Mouse (Mus musculus) hindbrain, postnatal 0 days (tissue): Measurements from ENCODE around the gene Siah1b. TPM values are rescaled to one million over a fixed set of nuclear protein-coding genes. Genes with fewer than 3 reads are reported as not detected.

Source experiments
- ATAC-seq: fragments of 200-750 bp; cut with Nextera tagmentation; 2 replicates; pipeline ENCODE4 v1.8.0; 2017; ENCODE audit warnings: mild to moderate bottlenecking, moderate TSS enrichment, moderate library complexity
- DNase-seq: peaks from one replicate; pipeline ENCODE4 v3.0.0-alpha.2; 2015; ENCODE audit warnings: low spot score
- H3K27ac ChIP-seq: fragments of 300-500 bp; sonication (generic); 2 replicates; pipeline ENCODE4 v1.5.1; 2014; ENCODE audit warnings: mild to moderate bottlenecking
- H3K27me3 ChIP-seq: fragments of 300-500 bp; sonication (generic); 2 replicates; pipeline ENCODE4 v1.6.1; 2014; ENCODE audit warnings: low read length, mixed read lengths; ENCODE audit not compliant: insufficient read depth
- H3K36me3 ChIP-seq: fragments of 300-500 bp; sonication (generic); 2 replicates; pipeline ENCODE4 v1.6.1; 2014; ENCODE audit warnings: low read length, mixed read lengths; ENCODE audit not compliant: insufficient read depth
- H3K4me1 ChIP-seq: fragments of 300-500 bp; sonication (generic); 2 replicates; pipeline ENCODE4 v1.6.1; 2014; ENCODE audit warnings: antibody characterized with exemption, low read length, mixed read lengths; ENCODE audit not compliant: insufficient read depth
- H3K4me2 ChIP-seq: fragments of 300-500 bp; sonication (generic); 2 replicates; pipeline ENCODE4 v1.6.1; 2014; ENCODE audit warnings: low read depth, mild to moderate bottlenecking, low read length, moderate library complexity, mixed read lengths
- H3K4me3 ChIP-seq: fragments of 300-500 bp; sonication (generic); 2 replicates; pipeline ENCODE4 v1.5.1; 2014; ENCODE audit warnings: low read length
- H3K9ac ChIP-seq: fragments of 300-500 bp; sonication (generic); replicated peaks from 2 replicates; pipeline ENCODE4 v1.6.1; 2014; ENCODE audit warnings: mild to moderate bottlenecking, low read length, moderate library complexity, mixed read lengths
- H3K9me3 ChIP-seq: fragments of 300-500 bp; sonication (generic); 2 replicates; pipeline ENCODE4 v1.6.1; 2016; ENCODE audit warnings: low read length, mixed read lengths
- CTCF ChIP-seq: IDR thresholded peaks from 2 replicates; pipeline ENCODE4 v1.5.1; 2016; ENCODE audit warnings: antibody characterized with exemption, control low read depth, low read depth
- WGBS: fragments of 180-500 bp; shearing (Covaris S2); extraction: QIAGEN DNeasy Blood & Tissue Kit; methylation state at CpG from one replicate; pipeline ENCODE4 v1.1.7; 2014; 5-methylcytosine and 5-hydroxymethylcytosine counted together
- polyA plus RNA-seq: library from polyadenylated mRNA; unstranded; fragments of >200 nt; fragmentation: Nextera tagmentation; extraction: Ambion mirVana; gene quantifications from 2 replicates; pipeline ENCODE4 v1.2.1, GENCODE M21; 2015
- total RNA-seq: library from RNA; depleted of rRNA; stranded (reverse); fragments of >200 nt; gene quantifications from 2 replicates; pipeline ENCODE4 v1.2.3, GENCODE M21; 2014; rRNA removed

Siah1b gene
- total and polyA plus RNA-seq, 2 experiments from 2014 or later: 9.8 to 18.8 TPM

- ATAC-seq: no peak
- Histone ChIP-seq H3K9me3 (no peaks in the 10 kb centered on the region), H3K4me2 (no peak overlapping the region), H3K36me3 (no peaks in the 10 kb centered on the region), H3K27me3 (no peaks in the 10 kb centered on the region), H3K4me1 (no peaks in the 10 kb centered on the region), H3K27ac (no peak overlapping the region), H3K4me3 (no peak overlapping the region), H3K9ac (no peak overlapping the region)
- DNase-seq: no peak
- TF ChIP-seq CTCF: no peak
- 83% methylated on average over 7 of the region's 7 CpGs for WGBS
Measured at GRCm38 (mm10) chrX:164035931-164036330, 40.4 kb downstream of the Siah1b start.

- Histone ChIP-seq H3K36me3 (no peaks in the 10 kb centered on the region), H3K27ac (no peak overlapping the region), H3K9me3 (no peaks in the 10 kb centered on the region), H3K4me3 (no peak overlapping the region), H3K27me3 (no peaks in the 10 kb centered on the region), H3K9ac (no peak overlapping the region), H3K4me1 (no peaks in the 10 kb centered on the region), H3K4me2 (no peak overlapping the region)
- no peak for TF ChIP-seq CTCF
- DNase-seq: no peak
- no peak for ATAC-seq
- WGBS: 81% methylated on average over 2 of the region's 2 CpGs
Measured at GRCm38 (mm10) chrX:164035401-164035800, 40.9 kb downstream of the Siah1b start.

- no peaks in the 10 kb centered on the region for H3K27me3 ChIP-seq
- H3K4me2 ChIP-seq: no peak overlapping the region
- no peak for ATAC-seq
- TF ChIP-seq CTCF: no peak
- 78% methylated on average over 7 of the region's 7 CpGs for WGBS
- H3K4me3 ChIP-seq: no peak overlapping the region
- no peaks in the 10 kb centered on the region for H3K36me3 ChIP-seq
- H3K27ac ChIP-seq: no peak overlapping the region
- no peaks in the 10 kb centered on the region for H3K4me1 ChIP-seq
- DNase-seq: no peak
- H3K9me3 ChIP-seq: no peaks in the 10 kb centered on the region
- H3K9ac ChIP-seq: no peak overlapping the region
Measured at GRCm38 (mm10) chrX:164032526-164032925, 43.8 kb downstream of the Siah1b start.

GRCm38 (mm10) chrX:164027607-164028289 is 48.5 kb downstream of the Siah1b start, which contains the start of gene Car5b:
Gene Car5b (minus strand): TSS chrX:164027997.
- no peak within 1 kb of the TSS for H3K9ac ChIP-seq
- ATAC-seq: peak; percentile 93
- 26% methylated on average over 22 of the region's 22 CpGs for WGBS
- no peaks in the 10 kb centered on the region for H3K4me1 ChIP-seq
- no peak within 1 kb of the TSS for H3K27ac ChIP-seq
- no peaks in the 10 kb centered on the region for H3K27me3 ChIP-seq
- no peaks in the 10 kb centered on the region for H3K9me3 ChIP-seq
- no peak for TF ChIP-seq CTCF
- peak; percentile 79 for DNase-seq
- peak within 1 kb of the TSS; percentile 28 for H3K4me3 ChIP-seq
- H3K36me3 ChIP-seq: no peaks in the 10 kb centered on the region
- peak within 1 kb of the TSS; percentile 54 for H3K4me2 ChIP-seq

Other genes with a start within 250 kb of the Siah1b start
- 45.7 and 58.4 TPM in 2 replicates for gene Ap1s2, start 167.5 kb downstream of the Siah1b start, total RNA-seq
- gene Ap1s2, start 167.5 kb downstream of the Siah1b start, polyA plus RNA-seq: 124 and 125 TPM in 2 replicates
- 10.5 and 15.0 TPM in 2 replicates for gene Zrsr2, start 117.8 kb downstream of the Siah1b start, total RNA-seq
- gene Zrsr2, start 117.8 kb downstream of the Siah1b start, polyA plus RNA-seq: 87.9 and 99.3 TPM in 2 replicates
- gene Car5b, start 48.5 kb downstream of the Siah1b start, total RNA-seq: 4.8 and 5.3 TPM in 2 replicates
- gene Car5b, start 48.5 kb downstream of the Siah1b start, polyA plus RNA-seq: 1.8 and 1.9 TPM in 2 replicates
- gene Cltrn, start 12.3 kb upstream of the Siah1b start, total RNA-seq: not detected in 2 replicates
- gene Cltrn, start 12.3 kb upstream of the Siah1b start, polyA plus RNA-seq: 0.23 TPM in 1 of 2 replicates, not detected in the other
- 0.10 and 0.14 TPM in 2 replicates for gene Ace2, start 62.8 kb upstream of the Siah1b start, total RNA-seq
- gene Ace2, start 62.8 kb upstream of the Siah1b start, polyA plus RNA-seq: 1.3 and 1.6 TPM in 2 replicates
- gene Bmx, start 181.7 kb upstream of the Siah1b start, total RNA-seq: 0.89 and 1.0 TPM in 2 replicates
- gene Bmx, start 181.7 kb upstream of the Siah1b start, polyA plus RNA-seq: 0.39 and 0.49 TPM in 2 replicates
- 0.65 and 0.94 TPM in 2 replicates for gene Pir, start 192.9 kb upstream of the Siah1b start, total RNA-seq
- gene Pir, start 192.9 kb upstream of the Siah1b start, polyA plus RNA-seq: 7.8 and 8.4 TPM in 2 replicates